Mouse (Mus musculus): ENCODE measurements around the gene Rsbn1.

GRCm38 (mm10) chr3:103885946-103886345 is 28.0 kb upstream of the Rsbn1 start:
- TF ChIP-seq REST (IDR thresholded peaks at IDR 0.05; ENCODE audit: insufficient read depth, insufficient read length), result no peak
- TF ChIP-seq POLR2A (IDR thresholded peaks at IDR 0.05; ENCODE audit: insufficient read length, low read depth), result no peak
- TF ChIP-seq MAX (IDR thresholded peaks at IDR 0.05; ENCODE audit: low read depth), result no peak
- TF ChIP-seq TCF12 (IDR thresholded peaks at IDR 0.05; ENCODE audit: insufficient read depth, poor library complexity, severe bottlenecking), result no peak
- TF ChIP-seq MYOG (IDR thresholded peaks at IDR 0.05; ENCODE audit: control insufficient read depth in 1 of 3, insufficient read depth in 1 of 3, insufficient read length in 2 of 3, low read depth in 2 of 3), result no peak
- no peak for TF ChIP-seq POLR2AphosphoS2 (IDR thresholded peaks at IDR 0.05; ENCODE audit: insufficient read length, low read depth)
- TF ChIP-seq E2F4 (IDR thresholded peaks at IDR 0.05; ENCODE audit: insufficient read depth), result no peak
- no peak for TF ChIP-seq USF1 (IDR thresholded peaks at IDR 0.05; ENCODE audit: low read depth)
- TF ChIP-seq CEBPB (IDR thresholded peaks at IDR 0.05; ENCODE audit: insufficient read depth, poor library complexity, severe bottlenecking), result no peak
- TF ChIP-seq MYOD1 (IDR thresholded peaks at IDR 0.05; ENCODE audit: control insufficient read depth in 1 of 3, insufficient read length in 2 of 3, low read depth in 2 of 3), result no peak
- no peak for TF ChIP-seq TCF3 (IDR thresholded peaks at IDR 0.05; ENCODE audit: insufficient read length, low read depth)
- TF ChIP-seq SRF (IDR thresholded peaks at IDR 0.05; ENCODE audit: control insufficient read depth, insufficient read length, low read depth), result no peak
